Mouse (Mus musculus) forebrain, embryonic 16.5 days (tissue): ENCODE data around the gene Pm20d1. TPM values are rescaled to one million over a fixed set of nuclear protein-coding genes. Genes with fewer than 3 reads are reported as not detected.

ENCODE experiments used
- ATAC-seq: fragments of 200-750 bp; cut with Nextera tagmentation; 2 replicates; pipeline ENCODE4 v1.8.0; 2017; ENCODE audit warnings: mild to moderate bottlenecking, moderate library complexity
- H3K27ac ChIP-seq: fragments of 300-500 bp; sonication (generic); 2 replicates; pipeline ENCODE4 v1.5.1; 2014; ENCODE audit warnings: low read length, control low read depth
- H3K27me3 ChIP-seq: fragments of 300-500 bp; sonication (generic); replicated peaks from 2 replicates; pipeline ENCODE4 v1.6.1; 2014; ENCODE audit warnings: low read length; ENCODE audit not compliant: control insufficient read depth, insufficient read depth
- H3K36me3 ChIP-seq: fragments of 300-500 bp; sonication (generic); 2 replicates; pipeline ENCODE4 v1.6.1; 2014; ENCODE audit not compliant: control insufficient read depth, insufficient read depth
- H3K4me1 ChIP-seq: fragments of 300-500 bp; sonication (generic); replicated peaks from 2 replicates; pipeline ENCODE4 v1.6.1; 2014; ENCODE audit warnings: low read length; ENCODE audit not compliant: control insufficient read depth, insufficient read depth
- H3K4me2 ChIP-seq: fragments of 300-500 bp; sonication (generic); 2 replicates; pipeline ENCODE4 v1.6.1; 2014; ENCODE audit warnings: mild to moderate bottlenecking, low read length, control low read depth
- H3K4me3 ChIP-seq: fragments of 300-500 bp; sonication (generic); replicated peaks from 2 replicates; pipeline ENCODE4 v1.5.1; 2014; ENCODE audit warnings: mild to moderate bottlenecking, low read length, control low read depth
- H3K9ac ChIP-seq: fragments of 300-500 bp; sonication (generic); replicated peaks from 2 replicates; pipeline ENCODE4 v1.6.1; 2014; ENCODE audit warnings: low read depth, low read length, control low read depth
- H3K9me3 ChIP-seq: fragments of 300-500 bp; sonication (generic); 2 replicates; pipeline ENCODE4 v1.6.1; 2016; ENCODE audit warnings: low read length; ENCODE audit not compliant: control insufficient read depth
- WGBS: fragments of 180-500 bp; shearing (Covaris S2); extraction: QIAGEN DNeasy Blood & Tissue Kit; methylation state at CpG from one replicate; pipeline ENCODE4 v1.1.7; 2014; 5-methylcytosine and 5-hydroxymethylcytosine counted together
- polyA plus RNA-seq: library from polyadenylated mRNA; unstranded; fragments of >200 nt; fragmentation: Nextera tagmentation; extraction: Ambion mirVana; gene quantifications from 2 replicates; pipeline ENCODE4 v1.2.1, GENCODE M21; 2015

Pm20d1 gene
- polyA plus RNA-seq, 1 experiment from 2014 or later, result 0.18 TPM

DNA sequence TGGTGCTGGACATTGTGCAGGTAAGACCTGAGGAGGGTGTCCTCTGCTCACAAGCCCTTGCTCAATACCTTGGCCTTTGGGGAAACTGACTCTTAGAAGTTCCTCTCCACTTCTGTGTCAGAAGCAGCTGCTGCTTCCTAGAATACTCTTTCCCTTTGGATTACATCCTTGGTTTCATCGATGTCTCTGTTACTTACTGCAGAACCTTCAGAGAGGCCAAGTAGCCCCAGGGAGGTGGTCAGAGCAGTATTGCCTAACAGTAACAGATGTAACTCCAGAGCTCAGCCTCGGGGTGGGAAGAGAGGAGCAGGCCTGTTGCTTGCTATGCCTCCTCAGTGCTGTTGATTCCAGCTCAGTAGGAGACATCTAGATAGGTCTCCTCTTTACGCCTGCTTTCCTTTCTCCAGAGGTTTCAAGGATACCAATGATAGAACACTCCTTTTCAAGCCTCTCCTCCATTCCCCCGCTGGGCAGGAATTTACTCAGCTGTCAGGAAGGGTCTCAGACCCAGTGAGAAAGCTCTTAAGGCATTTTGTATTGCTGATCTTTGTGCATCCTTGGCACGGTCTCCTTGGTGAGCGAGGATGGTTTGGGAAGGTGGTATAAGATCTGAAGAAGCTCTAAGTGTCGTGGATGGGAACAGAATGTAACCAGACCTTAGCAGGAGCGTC is 33.9 kb downstream of the Pm20d1 start:
- ATAC-seq, result no peak
- no peak overlapping the region for H3K4me3 ChIP-seq
- H3K9me3 ChIP-seq, result no peaks in the 10 kb centered on the region
- peaks cover 34% of the 10 kb centered on the region for H3K4me1 ChIP-seq
- H3K4me2 ChIP-seq, result no peak overlapping the region
- H3K27ac ChIP-seq, result no peak overlapping the region
- no peaks in the 10 kb centered on the region for H3K36me3 ChIP-seq
- 84% methylated on average over 8 of the region's 8 CpGs for WGBS
- H3K27me3 ChIP-seq, result no peaks in the 10 kb centered on the region
- no peak overlapping the region for H3K9ac ChIP-seq

DNA sequence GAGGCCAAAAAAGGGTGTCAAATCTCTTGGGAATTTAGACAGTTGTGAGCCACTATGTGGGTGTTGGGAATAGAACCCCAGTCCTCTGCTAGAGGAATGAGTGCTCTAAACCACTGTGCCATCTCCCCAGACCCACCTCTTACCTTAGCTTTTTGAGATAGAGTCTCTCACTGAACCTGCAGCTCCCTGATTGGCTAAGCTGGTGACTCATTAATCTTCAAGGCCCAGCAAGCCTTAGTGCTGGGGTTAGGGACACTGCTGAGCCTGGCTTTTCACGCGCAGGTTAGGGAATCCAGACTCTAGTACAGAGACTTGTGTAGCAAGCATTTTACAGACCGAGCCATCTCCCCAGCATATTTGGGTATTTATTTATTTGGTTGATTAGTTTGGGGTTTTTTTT is 39.9 kb downstream of the Pm20d1 start:
- no peaks in the 10 kb centered on the region for H3K27me3 ChIP-seq
- H3K4me2 ChIP-seq, result no peak overlapping the region
- 0 out of 2 replicates have a peak, but pooled peaks cover 3% of the 10 kb centered on the region for H3K36me3 ChIP-seq
- peaks cover 4% of the 10 kb centered on the region; the same call in 1 of the 2 replicates for H3K4me1 ChIP-seq
- H3K4me3 ChIP-seq, result no peak overlapping the region
- no peak for ATAC-seq
- no peak overlapping the region for H3K27ac ChIP-seq
- H3K9ac ChIP-seq, result no peak overlapping the region
- no peaks in the 10 kb centered on the region for H3K9me3 ChIP-seq
- WGBS, result 81% methylated on average over 3 of the region's 3 CpGs

DNA sequence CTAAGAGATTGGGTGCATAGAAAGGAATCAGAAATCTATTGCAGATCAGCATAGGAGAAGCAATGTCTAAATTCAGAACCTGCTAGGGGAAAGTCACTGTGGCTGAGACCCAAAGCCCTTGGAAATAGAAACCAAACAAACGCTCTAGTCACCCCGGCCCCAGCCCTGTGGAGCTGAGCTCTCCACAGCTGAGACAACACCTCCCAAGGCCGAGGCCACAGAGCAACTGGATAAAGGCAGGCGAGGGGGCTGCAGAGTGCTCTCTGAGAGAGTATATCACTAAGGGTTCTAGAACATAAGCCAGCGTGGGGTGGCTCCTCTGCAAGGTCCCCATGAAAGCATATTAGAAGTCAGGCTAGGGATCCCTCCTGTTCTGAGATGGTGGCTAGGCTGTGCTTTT is 41.4 kb downstream of the Pm20d1 start:
- ATAC-seq, result no peak
- H3K9ac ChIP-seq, result no peak overlapping the region
- no peak overlapping the region for H3K4me3 ChIP-seq
- H3K27ac ChIP-seq, result no peak overlapping the region
- H3K9me3 ChIP-seq, result no peaks in the 10 kb centered on the region
- 0 out of 2 replicates have a peak, but pooled peaks cover 3% of the 10 kb centered on the region for H3K36me3 ChIP-seq
- no peaks in the 10 kb centered on the region for H3K27me3 ChIP-seq
- no peak overlapping the region for H3K4me2 ChIP-seq
- WGBS, result 89% methylated on average over 5 of the region's 5 CpGs
- H3K4me1 ChIP-seq, result no peaks in the 10 kb centered on the region

DNA sequence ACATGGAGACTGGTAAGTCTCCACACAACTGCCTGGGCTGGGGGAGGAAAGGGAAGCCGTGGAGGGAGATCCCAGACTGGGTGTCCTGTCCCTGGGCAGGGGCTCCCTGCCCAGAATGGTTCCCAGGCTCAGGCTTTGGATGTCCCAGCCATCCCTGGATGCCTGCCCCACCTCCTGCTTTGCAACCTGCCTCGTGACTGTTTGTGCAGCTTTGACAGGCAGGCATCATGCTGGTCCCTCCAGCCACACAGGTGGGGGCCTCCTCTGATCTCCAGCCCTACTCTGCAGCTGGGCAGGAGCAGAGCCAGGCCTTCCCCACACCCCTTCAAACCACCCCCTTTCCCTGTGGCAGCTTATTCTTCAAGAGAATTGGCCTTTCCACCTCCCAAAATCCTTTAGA is 42.1 kb downstream of the Pm20d1 start:
- Histone ChIP-seq H3K9me3 (no peaks in the 10 kb centered on the region), H3K4me1 (no peaks in the 10 kb centered on the region), H3K9ac (no peak overlapping the region), H3K36me3 (0 out of 2 replicates have a peak, but pooled peaks cover 3% of the 10 kb centered on the region), H3K27ac (no peak overlapping the region), H3K4me3 (no peak overlapping the region), H3K27me3 (no peaks in the 10 kb centered on the region), H3K4me2 (no peak overlapping the region)
- ATAC-seq, result peak; percentile 45; the same call in 1 of the 2 replicates
- 49% methylated on average over 2 of the region's 2 CpGs for WGBS

DNA sequence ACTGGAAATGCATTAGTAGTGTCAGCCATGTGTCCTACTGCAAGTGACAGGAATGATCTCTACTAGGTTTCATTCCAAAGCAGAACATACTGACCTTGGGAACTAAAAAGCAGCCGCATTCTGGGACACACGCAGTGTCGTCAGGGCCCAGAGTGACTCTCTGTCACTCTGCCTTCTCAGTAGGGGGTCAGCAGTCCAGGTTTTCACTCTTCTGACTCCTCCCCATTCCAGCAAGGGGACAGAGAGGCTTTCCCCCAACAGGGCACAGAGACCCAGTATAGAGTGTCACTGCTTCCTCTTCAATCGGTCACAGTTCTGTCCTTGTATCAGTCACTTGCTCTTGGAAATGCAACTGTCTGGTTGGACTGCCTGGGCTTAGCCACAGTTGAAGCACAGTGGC is 45.0 kb downstream of the Pm20d1 start:
- Histone ChIP-seq H3K4me1 (no peaks in the 10 kb centered on the region), H3K4me2 (no peak overlapping the region), H3K9ac (no peak overlapping the region), H3K27ac (no peak overlapping the region), H3K9me3 (no peaks in the 10 kb centered on the region), H3K27me3 (no peaks in the 10 kb centered on the region), H3K4me3 (no peak overlapping the region), H3K36me3 (0 out of 2 replicates have a peak, but pooled peaks cover 3% of the 10 kb centered on the region)
- WGBS, result 85% methylated on average over 4 of the region's 4 CpGs
- ATAC-seq, result no peak

DNA sequence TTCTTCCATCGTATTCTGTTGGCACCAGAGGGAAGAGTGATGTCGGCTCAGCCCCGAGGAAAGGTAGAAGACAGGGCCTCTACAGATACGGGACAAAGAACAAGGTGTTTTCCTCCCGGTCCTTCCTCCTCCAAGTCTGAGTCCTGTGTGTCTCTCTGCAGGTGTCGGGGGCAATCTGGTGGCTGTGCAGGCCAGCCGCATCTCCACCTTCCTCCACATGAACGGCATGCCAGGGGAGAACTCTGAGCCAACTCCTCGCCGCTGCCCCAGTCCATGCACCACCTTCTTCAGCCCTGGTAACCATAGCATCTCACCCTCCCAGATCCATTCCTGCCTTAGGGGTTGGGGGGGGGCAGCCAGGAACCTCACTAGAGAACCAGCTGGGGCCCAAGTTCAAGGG is 46.6 kb downstream of the Pm20d1 start:
- Histone ChIP-seq H3K4me3 (no peak overlapping the region), H3K4me1 (no peaks in the 10 kb centered on the region), H3K4me2 (no peak overlapping the region), H3K9ac (no peak overlapping the region), H3K27me3 (no peaks in the 10 kb centered on the region), H3K36me3 (0 out of 2 replicates have a peak, but pooled peaks cover 3% of the 10 kb centered on the region), H3K27ac (no peak overlapping the region), H3K9me3 (no peaks in the 10 kb centered on the region)
- ATAC-seq, result no peak
- 90% methylated on average over 10 of the region's 10 CpGs for WGBS

DNA sequence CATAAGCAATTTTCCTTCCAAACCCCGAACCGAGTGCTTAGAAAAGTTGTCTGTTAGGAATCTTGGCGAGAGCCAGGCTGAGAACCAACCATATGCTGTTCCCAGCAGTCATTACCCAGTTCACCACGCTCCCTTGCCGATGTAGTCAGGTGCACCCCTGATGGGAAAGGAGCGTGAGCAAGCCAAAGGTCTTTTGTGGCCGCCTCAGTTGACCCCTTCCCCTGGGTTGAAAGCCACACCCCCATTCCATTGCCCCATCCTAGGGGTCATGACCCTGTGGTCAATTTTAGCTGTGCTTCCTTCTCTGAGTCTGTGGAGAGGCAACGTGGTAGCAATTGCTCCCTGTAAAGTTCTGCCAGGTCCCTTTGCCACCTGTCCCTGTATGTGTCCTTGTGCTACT is 47.7 kb downstream of the Pm20d1 start:
- 51% methylated on average over 8 of the region's 8 CpGs for WGBS
- Histone ChIP-seq H3K9me3 (no peaks in the 10 kb centered on the region), H3K36me3 (0 out of 2 replicates have a peak, but pooled peaks cover 3% of the 10 kb centered on the region), H3K27me3 (no peaks in the 10 kb centered on the region), H3K27ac (no peak overlapping the region), H3K4me3 (no peak overlapping the region), H3K9ac (no peak overlapping the region), H3K4me1 (no peaks in the 10 kb centered on the region), H3K4me2 (no peak overlapping the region)
- ATAC-seq, result no peak

DNA sequence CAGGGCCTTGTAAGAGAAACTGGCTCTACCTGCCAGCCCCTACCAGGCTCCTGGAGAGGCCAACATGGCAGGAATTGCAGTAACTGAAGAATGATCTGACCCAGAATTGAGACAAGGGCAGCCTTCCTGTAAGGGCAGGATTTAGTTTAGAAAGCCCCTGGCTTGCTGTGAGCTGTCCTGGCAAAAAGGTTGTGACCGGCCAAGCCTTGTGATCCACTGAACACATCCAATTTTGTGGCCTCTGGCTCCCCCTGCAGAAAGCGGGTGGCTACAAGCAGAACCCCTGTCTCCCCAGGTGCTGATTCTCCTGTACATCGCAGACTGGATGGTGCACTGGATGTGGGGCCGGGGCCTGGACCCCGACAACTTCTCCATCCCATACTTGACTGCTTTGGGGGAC is 49.1 kb downstream of the Pm20d1 start:
- no peak overlapping the region for H3K9ac ChIP-seq
- no peak overlapping the region for H3K4me3 ChIP-seq
- no peak overlapping the region for H3K4me2 ChIP-seq
- H3K27me3 ChIP-seq, result no peaks in the 10 kb centered on the region
- no peaks in the 10 kb centered on the region for H3K36me3 ChIP-seq
- H3K9me3 ChIP-seq, result no peaks in the 10 kb centered on the region
- no peak overlapping the region for H3K27ac ChIP-seq
- 0 out of 2 replicates have a peak, but pooled peaks have one; percentile 40 for ATAC-seq
- H3K4me1 ChIP-seq, result no peaks in the 10 kb centered on the region
- 73% methylated on average over 5 of the region's 5 CpGs for WGBS

DNA sequence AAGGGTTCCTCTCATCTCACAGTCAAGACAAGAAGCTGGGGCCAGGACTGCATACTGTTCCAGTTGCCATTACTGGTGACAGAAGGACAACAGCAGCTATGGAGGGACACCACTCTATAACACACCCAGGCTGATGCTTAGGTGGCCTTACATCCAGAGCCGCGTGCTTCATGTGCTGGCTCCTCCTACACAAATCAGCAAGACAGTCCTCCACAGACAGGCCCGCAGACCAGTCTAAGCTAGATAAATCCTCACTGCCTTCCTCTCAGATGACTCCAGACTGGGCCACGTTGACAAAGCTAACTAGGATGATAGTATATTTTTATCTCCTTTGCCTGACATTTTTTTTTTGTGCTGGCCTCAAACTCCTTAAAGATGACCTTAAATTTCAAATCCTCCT is 64.6 kb downstream of the Pm20d1 start:
- H3K27ac ChIP-seq, result no peak overlapping the region
- no peaks in the 10 kb centered on the region for H3K27me3 ChIP-seq
- no peaks in the 10 kb centered on the region for H3K36me3 ChIP-seq
- no peak overlapping the region for H3K9ac ChIP-seq
- ATAC-seq, result no peak
- no peaks in the 10 kb centered on the region for H3K4me1 ChIP-seq
- no peak overlapping the region for H3K4me3 ChIP-seq
- no peaks in the 10 kb centered on the region for H3K9me3 ChIP-seq
- no peak overlapping the region for H3K4me2 ChIP-seq
- 87% methylated on average over 4 of the region's 4 CpGs for WGBS

DNA sequence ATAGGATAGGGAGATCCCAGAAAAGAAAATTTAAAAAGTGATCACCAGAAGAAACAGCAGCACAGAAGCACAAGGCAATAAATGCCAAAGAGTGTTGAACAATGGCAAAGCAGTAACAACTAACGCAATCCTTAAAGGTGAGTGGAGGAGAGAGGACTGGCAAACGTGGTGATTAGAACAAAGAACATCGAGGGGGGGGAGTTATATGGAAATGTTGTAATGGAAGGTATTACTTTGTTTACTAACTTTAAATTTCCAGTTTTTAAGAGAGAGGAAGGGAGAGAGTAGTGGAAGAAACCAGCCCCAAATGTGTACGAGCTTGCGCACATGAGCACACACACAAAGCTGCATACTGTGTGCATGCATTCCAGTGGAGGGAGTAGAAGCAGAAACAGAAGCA is 68.4 kb downstream of the Pm20d1 start:
- no peak overlapping the region for H3K4me2 ChIP-seq
- no peak overlapping the region for H3K27ac ChIP-seq
- no peak overlapping the region for H3K4me3 ChIP-seq
- no peaks in the 10 kb centered on the region for H3K27me3 ChIP-seq
- H3K4me1 ChIP-seq, result peaks cover 3% of the 10 kb centered on the region
- H3K9me3 ChIP-seq, result no peaks in the 10 kb centered on the region
- H3K9ac ChIP-seq, result no peak overlapping the region
- no peaks in the 10 kb centered on the region for H3K36me3 ChIP-seq
- WGBS, result 84% methylated on average over 5 of the region's 5 CpGs
- no peak for ATAC-seq
